11 mouse cellular contexts compared by ENCODE assay signal in genomic region chr8:120883369-120883768, GRCm38 (mm10).
DNase-seq lines count a peak whose midpoint lies in the region; ATAC-seq and TF ChIP-seq lines count a peak whose summit lies in the region.
"Had no signal": no experiment of that assay in that cellular context is flagged by ENCODE, and none has a peak within 500 bp of the region (broad histone marks: within the 10 kb centered on the region; RNA-seq: fewer than 3 reads in every experiment).

No protein-coding gene starts in this region.

- 10% methylated on average over 25 of the region's 25 CpGs for WGBS in liver, embryonic 13.5 days (ENCODE audit: insufficient replicate concordance)
- WGBS in liver, postnatal 0 days (ENCODE audit: insufficient replicate concordance) = 9% methylated on average over 25 of the region's 25 CpGs
- 3% methylated on average over 25 of the region's 25 CpGs for WGBS in embryonic facial prominence, embryonic 10.5 days
- 3% methylated on average over 25 of the region's 25 CpGs for WGBS in limb, embryonic 10.5 days
- WGBS in stomach, embryonic 14.5 days = 2% methylated on average over 25 of the region's 25 CpGs

- 0 out of 2 replicates have a peak overlapping the region, but pooled peaks have one; percentile 10 for H3K4me2 ChIP-seq in liver, embryonic 13.5 days
- H3K4me2 ChIP-seq in liver, postnatal 0 days (ENCODE audit: low read depth, low read length) = no peak overlapping the region
- H3K4me2 ChIP-seq in stomach, embryonic 14.5 days (replicated peaks; ENCODE audit: low read depth, low read length) = peak overlapping the region; percentile 42

- ATAC-seq in liver, embryonic 13.5 days (ENCODE audit: low read depth) = no peak
- no peak for ATAC-seq in liver, postnatal 0 days
- ATAC-seq in stomach, embryonic 14.5 days (ENCODE audit: insufficient number of reproducible peaks, insufficient read depth, low FRiP score, low read depth) = no peak
- no peak for ATAC-seq in inflammation-experienced regulatory T-cells, adult 6 months

- no peak overlapping the region for H3K9ac ChIP-seq in liver, embryonic 13.5 days
- H3K9ac ChIP-seq in liver, postnatal 0 days (replicated peaks) = no peak overlapping the region
- H3K9ac ChIP-seq in stomach, embryonic 14.5 days (replicated peaks; ENCODE audit: low read depth, low read length) = peak overlapping the region; percentile 49

- DNase-seq in liver, embryonic 13.5 days = no peak
- no peak for DNase-seq in liver, postnatal 0 days
- peak; percentile 65 for DNase-seq in embryonic facial prominence, embryonic 10.5 days (ENCODE audit: low spot score)
- peak; percentile 65 for DNase-seq in limb, embryonic 10.5 days (ENCODE audit: low spot score)
- DNase-seq in kidney, postnatal 10 days = no peak
- DNase-seq: adrenal gland, postnatal 36 days; gastrocnemius, postnatal 10 days; thymus, adult 2 months had no signal

- H3K27ac ChIP-seq in liver, embryonic 13.5 days = no peak overlapping the region
- H3K27ac ChIP-seq in liver, postnatal 0 days (ENCODE audit: low read depth) = no peak overlapping the region
- peak overlapping the region; percentile 62 for H3K27ac ChIP-seq in embryonic facial prominence, embryonic 10.5 days (replicated peaks)
- no peak overlapping the region for H3K27ac ChIP-seq in limb, embryonic 10.5 days
- H3K27ac ChIP-seq in stomach, embryonic 14.5 days (ENCODE audit: low read length) = peak overlapping the region; percentile 97

- no peak overlapping the region for H3K4me3 ChIP-seq in liver, embryonic 13.5 days (replicated peaks)
- no peak overlapping the region for H3K4me3 ChIP-seq in liver, postnatal 0 days (ENCODE audit: low read depth, low read length)
- H3K4me3 ChIP-seq in embryonic facial prominence, embryonic 10.5 days = peak overlapping the region; percentile 33; the same call in 1 of the 2 replicates
- H3K4me3 ChIP-seq in limb, embryonic 10.5 days = peak overlapping the region; percentile 27; the same call in 1 of the 2 replicates
- H3K4me3 ChIP-seq in stomach, embryonic 14.5 days (ENCODE audit: low read depth, low read length) = peak overlapping the region; percentile 22
- H3K4me3 ChIP-seq: megakaryocyte, embryonic 14.5 days had no signal

- peaks cover 90% of the 10 kb centered on the region for H3K27me3 ChIP-seq in liver, embryonic 13.5 days
- peaks cover 71% of the 10 kb centered on the region for H3K27me3 ChIP-seq in liver, postnatal 0 days (ENCODE audit: insufficient read depth, low read length)
- peaks cover 100% of the 10 kb centered on the region for H3K27me3 ChIP-seq in embryonic facial prominence, embryonic 10.5 days (replicated peaks; ENCODE audit: low read depth, poor library complexity, severe bottlenecking)
- H3K27me3 ChIP-seq in limb, embryonic 10.5 days (ENCODE audit: low read depth, poor library complexity, severe bottlenecking) = peaks cover 100% of the 10 kb centered on the region
- peaks cover 3% of the 10 kb centered on the region; the same call in 1 of the 2 replicates for H3K27me3 ChIP-seq in stomach, embryonic 14.5 days (ENCODE audit: control insufficient read depth, insufficient read depth, low read length)

- TF ChIP-seq EP300 in liver, postnatal 0 days (IDR thresholded peaks at IDR 0.05; ENCODE audit: low read depth) = no peak

- H3K9me3 ChIP-seq in liver, embryonic 13.5 days (replicated peaks) = no peaks in the 10 kb centered on the region
- H3K9me3 ChIP-seq in liver, postnatal 0 days (ENCODE audit: low read length) = no peaks in the 10 kb centered on the region
- H3K9me3 ChIP-seq in embryonic facial prominence, embryonic 10.5 days = no peaks in the 10 kb centered on the region
- no peaks in the 10 kb centered on the region for H3K9me3 ChIP-seq in limb, embryonic 10.5 days (replicated peaks)
- no peaks in the 10 kb centered on the region for H3K9me3 ChIP-seq in stomach, embryonic 14.5 days (ENCODE audit: control insufficient read depth, low read depth, low read length)
- H3K9me3 ChIP-seq: megakaryocyte, embryonic 14.5 days had no signal

- H3K36me3 ChIP-seq in liver, embryonic 13.5 days = no peaks in the 10 kb centered on the region
- H3K36me3 ChIP-seq in liver, postnatal 0 days (replicated peaks; ENCODE audit: insufficient read depth, low read length) = no peaks in the 10 kb centered on the region
- no peaks in the 10 kb centered on the region for H3K36me3 ChIP-seq in embryonic facial prominence, embryonic 10.5 days (replicated peaks)
- H3K36me3 ChIP-seq in limb, embryonic 10.5 days = no peaks in the 10 kb centered on the region
- H3K36me3 ChIP-seq in stomach, embryonic 14.5 days (ENCODE audit: control insufficient read depth, insufficient read depth, low read length) = no peaks in the 10 kb centered on the region

- TF ChIP-seq CTCF in liver, postnatal 0 days (IDR thresholded peaks at IDR 0.05; ENCODE audit: low read depth) = no peak

- no peaks in the 10 kb centered on the region for H3K4me1 ChIP-seq in liver, embryonic 13.5 days (replicated peaks)
- no peaks in the 10 kb centered on the region for H3K4me1 ChIP-seq in liver, postnatal 0 days (ENCODE audit: insufficient read depth)
- H3K4me1 ChIP-seq in embryonic facial prominence, embryonic 10.5 days = peaks cover 55% of the 10 kb centered on the region
- peaks cover 19% of the 10 kb centered on the region for H3K4me1 ChIP-seq in limb, embryonic 10.5 days
- peaks cover 24% of the 10 kb centered on the region for H3K4me1 ChIP-seq in stomach, embryonic 14.5 days (ENCODE audit: control insufficient read depth, insufficient read depth, low read length)

Comparison
In these comparisons a context has a peak if more than half of its experiments do, and no peak if none do; other contexts are left out.
1. DNase-seq: peak in embryonic facial prominence, embryonic 10.5 days (single experiment) and limb, embryonic 10.5 days (single experiment); none in liver, embryonic 13.5 days (single experiment), liver, postnatal 0 days (single experiment) and kidney, postnatal 10 days (single experiment).
2. H3K27ac ChIP-seq: peak in embryonic facial prominence, embryonic 10.5 days (single experiment) and stomach, embryonic 14.5 days (single experiment); none in liver, embryonic 13.5 days (single experiment), liver, postnatal 0 days (single experiment) and limb, embryonic 10.5 days (single experiment).
3. H3K4me3 ChIP-seq: peak in embryonic facial prominence, embryonic 10.5 days (single experiment), limb, embryonic 10.5 days (single experiment) and stomach, embryonic 14.5 days (single experiment); none in liver, embryonic 13.5 days (single experiment) and liver, postnatal 0 days (single experiment).